Mouse (Mus musculus) MEL (cell line): ENCODE data around the gene Pan2. TPM values are rescaled to one million over a fixed set of nuclear protein-coding genes. Genes with fewer than 3 reads are reported as not detected.

Experiments used
- DNase-seq: peaks from one replicate; pipeline ENCODE4 v3.0.0; 2011; ENCODE audit warnings: low read depth, low spot score
- H3K27ac ChIP-seq: 2 replicates; pipeline ENCODE4 v1.5.1; 2012; ENCODE audit warnings: low read depth, mild to moderate bottlenecking, control low read depth, low read length, moderate library complexity; ENCODE audit not compliant: control insufficient read depth
- H3K27me3 ChIP-seq, 2 experiments: fragments of 150-350 bp in 1 of 2; sonication (generic) in 1 of 2; 2 replicates each; pipeline ENCODE4 v1.6.1; 2012; ENCODE audit warnings: low read length in 2 of 2, mild to moderate bottlenecking in 2 of 2, improper control_type of control experiment in 1 of 2, moderate library complexity in 1 of 2; ENCODE audit not compliant: insufficient read depth in 2 of 2, control insufficient read depth in 1 of 2
- H3K36me3 ChIP-seq, 2 experiments: 2 replicates each; pipeline ENCODE4 v1.6.1; 2012 to 2014; ENCODE audit warnings: low read length in 2 of 2, improper control_type of control experiment in 1 of 2, inconsistent platforms in 1 of 2, mild to moderate bottlenecking in 1 of 2; ENCODE audit not compliant: insufficient read depth in 2 of 2, control insufficient read depth in 1 of 2
- H3K4me1 ChIP-seq, 2 experiments: fragments of 150-350 bp in 1 of 2; sonication (generic) in 1 of 2; 2 replicates each; pipeline ENCODE4 v1.6.1; 2012; ENCODE audit warnings: low read length in 2 of 2, improper control_type of control experiment in 1 of 2, mild to moderate bottlenecking in 1 of 2; ENCODE audit not compliant: insufficient read depth in 2 of 2, control insufficient read depth in 1 of 2
- H3K4me3 ChIP-seq, 2 experiments: fragments of 150-350 bp in 1 of 2; sonication (generic) in 1 of 2; 2 replicates each; pipeline ENCODE4 v1.5.1; 2012; ENCODE audit warnings: low read depth in 2 of 2, low read length in 2 of 2, mild to moderate bottlenecking in 2 of 2, moderate library complexity in 2 of 2, control low read depth in 1 of 2, improper control_type of control experiment in 1 of 2; ENCODE audit not compliant: control insufficient read depth in 1 of 2, insufficient read depth in 1 of 2
- H3K79me2 ChIP-seq: 2 replicates; pipeline ENCODE4 v1.6.1; 2012; ENCODE audit warnings: mild to moderate bottlenecking, low read length, moderate library complexity; ENCODE audit not compliant: control insufficient read depth, poor library complexity, insufficient read depth
- H3K9ac ChIP-seq: 2 replicates; pipeline ENCODE4 v1.6.1; 2012; ENCODE audit warnings: low read depth, mild to moderate bottlenecking, control low read depth, low read length, moderate library complexity; ENCODE audit not compliant: control insufficient read depth, poor library complexity, severe bottlenecking
- H3K9me3 ChIP-seq: fragments of 150-350 bp; sonication (generic); replicated peaks from 2 replicates; pipeline ENCODE4 v1.6.1; 2012; ENCODE audit warnings: mild to moderate bottlenecking, low read length, improper control_type of control experiment, moderate library complexity; ENCODE audit not compliant: insufficient read depth
- BHLHE40 ChIP-seq: IDR thresholded peaks from 2 replicates; pipeline ENCODE4 v1.6.1; 2012; ENCODE audit warnings: low read depth, mild to moderate bottlenecking, inconsistent platforms, low read length, improper control_type of control experiment, borderline replicate concordance
- CHD1 ChIP-seq: IDR thresholded peaks from 2 replicates; pipeline ENCODE4 v1.6.1; 2012; ENCODE audit warnings: low read depth, mild to moderate bottlenecking, inconsistent platforms, low read length, improper control_type of control experiment
- CHD2 ChIP-seq: IDR thresholded peaks from 2 replicates; pipeline ENCODE4 v1.6.1; 2011; ENCODE audit warnings: low read length, improper control_type of control experiment
- CTCF ChIP-seq, 3 experiments: IDR thresholded peaks in 2 of 3; conservative IDR thresholded peaks in 1 of 3; 2 replicates each; pipeline ENCODE4 v1.5.1; 2011 to 2012; ENCODE audit warnings: low read length in 3 of 3, low read depth in 2 of 3, mild to moderate bottlenecking in 2 of 3, improper control_type of control experiment in 1 of 3, inconsistent platforms in 1 of 3, mixed read lengths in 1 of 3, moderate library complexity in 1 of 3; ENCODE audit not compliant: control insufficient read depth in 1 of 3, insufficient read depth in 1 of 3, poor library complexity in 1 of 3, severe bottlenecking in 1 of 3
- E2F4 ChIP-seq: IDR thresholded peaks from 2 replicates; pipeline ENCODE4 v1.6.1; 2011; ENCODE audit warnings: low read depth, low read length, improper control_type of control experiment, borderline replicate concordance
- ETS1 ChIP-seq: IDR thresholded peaks from 2 replicates; pipeline ENCODE4 v1.6.1; 2012; ENCODE audit warnings: low read depth, mild to moderate bottlenecking, inconsistent platforms, low read length, improper control_type of control experiment, moderate library complexity
- GABPA ChIP-seq: IDR thresholded peaks from 2 replicates; pipeline ENCODE4 v1.6.1; 2012; ENCODE audit warnings: low read depth, mild to moderate bottlenecking, inconsistent platforms, low read length, improper control_type of control experiment, moderate library complexity
- GATA1 ChIP-seq: IDR thresholded peaks from 2 replicates; pipeline ENCODE4 v1.6.1; 2011; ENCODE audit warnings: low read depth, low read length, improper control_type of control experiment
- HCFC1 ChIP-seq: IDR thresholded peaks from 2 replicates; pipeline ENCODE4 v1.6.1; 2012; ENCODE audit warnings: low read depth, mild to moderate bottlenecking, inconsistent platforms, low read length, improper control_type of control experiment, moderate library complexity
- JUND ChIP-seq: IDR thresholded peaks from 2 replicates; pipeline ENCODE4 v1.6.1; 2011; ENCODE audit warnings: low read depth, mild to moderate bottlenecking, improper control_type of control experiment, low read length
- KAT2A ChIP-seq: conservative IDR thresholded peaks from 2 replicates; pipeline ENCODE4 v1.6.1; 2012; ENCODE audit warnings: low read depth, low read length, improper control_type of control experiment, inconsistent platforms
- MAFK ChIP-seq: IDR thresholded peaks from 2 replicates; pipeline ENCODE4 v1.6.1; 2011; ENCODE audit warnings: low read depth, mild to moderate bottlenecking, low read length, improper control_type of control experiment, borderline replicate concordance
- MAZ ChIP-seq: IDR thresholded peaks from 2 replicates; pipeline ENCODE4 v1.6.1; 2012; ENCODE audit warnings: low read depth, mild to moderate bottlenecking, inconsistent platforms, low read length, improper control_type of control experiment
- MEF2A ChIP-seq: IDR thresholded peaks from 2 replicates; pipeline ENCODE4 v1.6.1; 2014; ENCODE audit warnings: low read depth, mild to moderate bottlenecking, inconsistent platforms, low read length, improper control_type of control experiment; ENCODE audit not compliant: poor library complexity, insufficient replicate concordance, severe bottlenecking; ENCODE audit errors: extremely low read depth
- MXI1 ChIP-seq: IDR thresholded peaks from 2 replicates; pipeline ENCODE4 v1.6.1; 2011; ENCODE audit warnings: mild to moderate bottlenecking, low read depth, low read length, improper control_type of control experiment
- MYB ChIP-seq: IDR thresholded peaks from 2 replicates; pipeline ENCODE4 v1.6.1; 2011; ENCODE audit warnings: mild to moderate bottlenecking, low read depth, low read length, improper control_type of control experiment
- NRF1 ChIP-seq: IDR thresholded peaks from 2 replicates; pipeline ENCODE4 v1.6.1; 2014; ENCODE audit warnings: low read depth, mild to moderate bottlenecking, inconsistent platforms, low read length, improper control_type of control experiment, moderate library complexity; ENCODE audit not compliant: poor library complexity, insufficient read depth, severe bottlenecking
- POLR2A ChIP-seq, 2 experiments: IDR thresholded peaks; 2 replicates each; pipeline ENCODE4 v1.6.1; 2011 to 2012; ENCODE audit warnings: low read length in 2 of 2, mild to moderate bottlenecking in 2 of 2, control low read depth in 1 of 2, improper control_type of control experiment in 1 of 2, low read depth in 1 of 2, moderate library complexity in 1 of 2; ENCODE audit not compliant: control insufficient read depth in 1 of 2, insufficient read depth in 1 of 2, poor library complexity in 1 of 2
- POLR2AphosphoS2 ChIP-seq: IDR thresholded peaks from 2 replicates; pipeline ENCODE4 v1.6.1; 2011; ENCODE audit warnings: low read length, improper control_type of control experiment
- RAD21 ChIP-seq: IDR thresholded peaks from 2 replicates; pipeline ENCODE4 v1.6.1; 2011; ENCODE audit warnings: mild to moderate bottlenecking, low read depth, low read length, improper control_type of control experiment
- SMC3 ChIP-seq: IDR thresholded peaks from 2 replicates; pipeline ENCODE4 v1.6.1; 2011; ENCODE audit warnings: low read depth, low read length, improper control_type of control experiment
- TAL1 ChIP-seq: IDR thresholded peaks from 2 replicates; pipeline ENCODE4 v1.6.1; 2012; ENCODE audit warnings: mild to moderate bottlenecking, inconsistent platforms, low read length, moderate library complexity, mixed read lengths
- USF2 ChIP-seq, 2 experiments: IDR thresholded peaks; 2 replicates each; pipeline ENCODE4 v1.6.1; 2011 to 2012; ENCODE audit warnings: improper control_type of control experiment in 2 of 2, low read length in 2 of 2, borderline replicate concordance in 1 of 2, inconsistent platforms in 1 of 2, low read depth in 1 of 2, mild to moderate bottlenecking in 1 of 2; ENCODE audit not compliant: insufficient read depth in 1 of 2
- ZC3H11A ChIP-seq: IDR thresholded peaks from 2 replicates; pipeline ENCODE4 v1.6.1; 2012; ENCODE audit warnings: low read depth, mild to moderate bottlenecking, inconsistent platforms, low read length, improper control_type of control experiment
- ZMIZ1 ChIP-seq: IDR thresholded peaks from 2 replicates; pipeline ENCODE4 v1.6.1; 2012; ENCODE audit warnings: low read depth, mild to moderate bottlenecking, inconsistent platforms, low read length, improper control_type of control experiment, moderate library complexity
- ZNF384 ChIP-seq: IDR thresholded peaks from 2 replicates; pipeline ENCODE4 v1.6.1; 2012; ENCODE audit warnings: low read depth, mild to moderate bottlenecking, inconsistent platforms, low read length, improper control_type of control experiment
- polyA plus RNA-seq, 2 experiments: library from polyadenylated mRNA; stranded (reverse) in 1 of 2; unstranded in 1 of 2; fragments of >175 nt in 1 of 2; fragments of >200 nt in 1 of 2; gene quantifications; 2 replicates each; pipeline versions ENCODE4 v1.2.1 to v1.2.4; 2012; ENCODE audit warnings: low replicate concordance in 2 of 2, low read depth in 1 of 2; ENCODE audit not compliant: insufficient read length in 2 of 2, insufficient read depth in 1 of 2, missing spikeins in 1 of 2
- total RNA-seq: library from RNA; depleted of rRNA; stranded (reverse); fragments of 300-350 nt; gene quantifications from 2 replicates; pipeline ENCODE4 v1.2.3, GENCODE M21; 2012

Pan2 gene
- total and polyA plus RNA-seq, 3 experiments, result 6.8 to 28.6 TPM; not detected in 1

DNA sequence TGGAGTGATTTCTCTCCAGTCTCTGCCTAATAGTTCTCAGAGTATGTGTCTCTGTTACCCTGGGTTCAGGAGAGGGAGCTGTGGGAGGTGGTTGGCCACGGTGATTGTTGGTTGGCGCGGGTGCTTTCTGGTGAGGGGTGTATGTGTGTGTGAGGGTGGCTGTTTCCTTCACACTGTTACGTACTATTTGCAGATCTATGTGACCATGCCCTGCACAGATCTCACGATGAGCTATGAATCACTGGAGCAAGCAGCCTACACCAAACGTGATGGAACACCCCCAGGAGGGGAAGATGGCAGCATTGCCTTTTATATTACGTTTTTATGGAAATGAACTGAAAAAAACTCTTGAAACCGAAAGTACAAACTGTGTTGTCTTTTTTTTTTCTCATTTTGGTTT is 23.7 kb downstream of the Pan2 start:
- H3K79me2 ChIP-seq, result peaks cover 14% of the 10 kb centered on the region
- peaks cover 2 to 13% of the 10 kb centered on the region in 2 experiments; a peak in 3 of 4 replicates for H3K4me1 ChIP-seq
- H3K4me3 ChIP-seq, result no peak overlapping the region
- H3K9ac ChIP-seq, result no peak overlapping the region
- no peaks in the 10 kb centered on the region for H3K27me3 ChIP-seq
- H3K27ac ChIP-seq, result no peak overlapping the region
- DNase-seq, result no peak
- H3K36me3 ChIP-seq, result peaks cover 0 to 14% of the 10 kb centered on the region in 2 experiments; a peak in 2 of 4 replicates
- TF ChIP-seq BHLHE40 (no peak), ETS1 (no peak), GATA1 (no peak), MXI1 (no peak), POLR2AphosphoS2 (no peak)
- no peaks in the 10 kb centered on the region for H3K9me3 ChIP-seq

DNA sequence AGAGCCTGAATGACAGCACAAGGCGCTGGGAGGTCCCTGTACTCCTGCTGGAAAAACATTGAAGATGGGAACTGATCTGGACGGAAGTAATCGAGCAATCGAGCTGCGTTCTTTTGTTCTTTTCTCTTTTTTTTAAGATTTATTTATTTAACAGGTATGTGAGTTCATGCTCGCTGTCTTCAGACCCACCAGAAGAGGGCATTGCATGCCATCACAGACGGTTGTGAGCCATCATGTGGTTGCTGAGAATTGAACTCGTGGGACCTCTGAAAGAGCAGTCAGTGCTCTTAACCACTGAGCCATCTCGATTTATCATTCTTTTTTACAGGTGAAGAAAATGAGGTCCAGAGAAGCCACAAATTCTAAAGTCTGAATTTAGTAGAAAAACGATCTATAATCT is 24.5 kb downstream of the Pan2 start:
- H3K27me3 ChIP-seq, result no peaks in the 10 kb centered on the region
- peaks cover 0 to 16% of the 10 kb centered on the region in 2 experiments; a peak in 2 of 4 replicates for H3K36me3 ChIP-seq
- H3K79me2 ChIP-seq, result peaks cover 11% of the 10 kb centered on the region
- H3K27ac ChIP-seq, result no peak overlapping the region
- H3K9ac ChIP-seq, result no peak overlapping the region
- H3K9me3 ChIP-seq, result no peaks in the 10 kb centered on the region
- H3K4me1 ChIP-seq, result peaks cover 2 to 17% of the 10 kb centered on the region in 2 experiments; a peak in 3 of 4 replicates
- H3K4me3 ChIP-seq, result no peak overlapping the region
- DNase-seq, result peak; percentile 62
- TF ChIP-seq MEF2A, result no peak
- TF ChIP-seq TAL1, result no peak
- peak; percentile 21 to 65 (median 63); a peak in 5 of 6 replicates for TF ChIP-seq CTCF (IDR thresholded peaks at IDR 0.05 in 2 of 3, conservative IDR thresholded peaks at IDR 0.05 in 1 of 3; ENCODE audit: control insufficient read depth in 1 of 3, insufficient read depth in 1 of 3, low read depth in 2 of 3, low read length in 3 of 3, poor library complexity in 1 of 3, severe bottlenecking in 1 of 3)
- no peak for TF ChIP-seq GABPA
- no peak for TF ChIP-seq CHD1
- TF ChIP-seq MAZ, result no peak
- no peak for TF ChIP-seq KAT2A
- no peak for TF ChIP-seq E2F4
- TF ChIP-seq ZNF384, result peak; percentile 36; the same call in 1 of the 2 replicates
- TF ChIP-seq JUND, result no peak
- no peak for TF ChIP-seq GATA1
- TF ChIP-seq ZMIZ1, result no peak
- TF ChIP-seq MYB, result no peak
- no peak for TF ChIP-seq HCFC1
- no peak for TF ChIP-seq USF2 (IDR thresholded peaks at IDR 0.05; ENCODE audit: borderline replicate concordance in 1 of 2, insufficient read depth in 1 of 2, low read depth in 1 of 2, low read length in 2 of 2)
- TF ChIP-seq ZC3H11A, result no peak
- TF ChIP-seq MAFK, result no peak
- TF ChIP-seq RAD21, result peak; percentile 35
- TF ChIP-seq CHD2, result no peak
- TF ChIP-seq POLR2A (IDR thresholded peaks at IDR 0.05; ENCODE audit: control insufficient read depth in 1 of 2, insufficient read depth in 1 of 2, low read depth in 1 of 2, low read length in 2 of 2, poor library complexity in 1 of 2), result no peak
- peak; percentile 57 for TF ChIP-seq SMC3
- TF ChIP-seq NRF1, result no peak
